In genomic region chr11:48697191-48697590, GRCm38 (mm10) we compare ENCODE assay signal across 10 mouse cellular contexts.
"Had no signal": no experiment of that assay in that cellular context is flagged by ENCODE, and none has a peak within 500 bp of the region (broad histone marks: within the 10 kb centered on the region; RNA-seq: fewer than 3 reads in every experiment).

No protein-coding gene starts in this region.

- DNase-seq: lung, adult 18-20 months; lung, embryonic 14.5 days; lung, postnatal 10 days; right cerebral cortex, adult 18-20 months; right cerebral cortex, postnatal 25 days; right cerebral cortex, postnatal 4 days; spleen, adult 18-20 months; thymus, adult 18-20 months; thymus, postnatal 14 days; thymus, postnatal 36 days had no signal
